Mouse (Mus musculus) hindbrain, embryonic 13.5 days (tissue): ENCODE measurements around the gene Rdh11. TPM values are rescaled to one million over a fixed set of nuclear protein-coding genes. Genes with fewer than 3 reads are reported as not detected.

Experiments used
- ATAC-seq: fragments of 200-750 bp; cut with Nextera tagmentation; 2 replicates; pipeline ENCODE4 v1.8.0; 2017; ENCODE audit warnings: moderate TSS enrichment; ENCODE audit not compliant: low FRiP score
- H3K27ac ChIP-seq: fragments of 300-500 bp; sonication (generic); 2 replicates; pipeline ENCODE4 v1.5.1; 2015; ENCODE audit warnings: inconsistent platforms, mild to moderate bottlenecking, moderate library complexity
- H3K27me3 ChIP-seq: fragments of 300-500 bp; sonication (generic); 2 replicates; pipeline ENCODE4 v1.6.1; 2015; ENCODE audit warnings: mild to moderate bottlenecking, inconsistent platforms
- H3K36me3 ChIP-seq: fragments of 300-500 bp; sonication (generic); 2 replicates; pipeline ENCODE4 v1.6.1; 2015; ENCODE audit warnings: mild to moderate bottlenecking, inconsistent platforms
- H3K4me1 ChIP-seq: fragments of 300-500 bp; sonication (generic); replicated peaks from 2 replicates; pipeline ENCODE4 v1.6.1; 2015; ENCODE audit warnings: inconsistent platforms
- H3K4me2 ChIP-seq: fragments of 300-500 bp; sonication (generic); 2 replicates; pipeline ENCODE4 v1.6.1; 2015; ENCODE audit warnings: inconsistent platforms, mild to moderate bottlenecking, moderate library complexity
- H3K4me3 ChIP-seq: fragments of 300-500 bp; sonication (generic); 2 replicates; pipeline ENCODE4 v1.5.1; 2015; ENCODE audit warnings: mild to moderate bottlenecking, inconsistent platforms
- H3K9ac ChIP-seq: fragments of 300-500 bp; sonication (generic); 2 replicates; pipeline ENCODE4 v1.6.1; 2015; ENCODE audit warnings: mild to moderate bottlenecking, inconsistent platforms
- H3K9me3 ChIP-seq: fragments of 300-500 bp; sonication (generic); 2 replicates; pipeline ENCODE4 v1.6.1; 2016; ENCODE audit warnings: inconsistent platforms
- WGBS: fragments of 180-500 bp; shearing (Covaris S2); methylation state at CpG from one replicate; pipeline ENCODE4 v1.1.7; 2015; 5-methylcytosine and 5-hydroxymethylcytosine counted together
- polyA plus RNA-seq: library from polyadenylated mRNA; unstranded; fragments of >200 nt; fragmentation: Nextera tagmentation; extraction: Ambion mirVana; gene quantifications from 2 replicates; pipeline ENCODE4 v1.2.1, GENCODE M21; 2015

Gene Rdh11
- polyA plus RNA-seq, 1 experiment from 2014 or later: 26.2 TPM

DNA sequence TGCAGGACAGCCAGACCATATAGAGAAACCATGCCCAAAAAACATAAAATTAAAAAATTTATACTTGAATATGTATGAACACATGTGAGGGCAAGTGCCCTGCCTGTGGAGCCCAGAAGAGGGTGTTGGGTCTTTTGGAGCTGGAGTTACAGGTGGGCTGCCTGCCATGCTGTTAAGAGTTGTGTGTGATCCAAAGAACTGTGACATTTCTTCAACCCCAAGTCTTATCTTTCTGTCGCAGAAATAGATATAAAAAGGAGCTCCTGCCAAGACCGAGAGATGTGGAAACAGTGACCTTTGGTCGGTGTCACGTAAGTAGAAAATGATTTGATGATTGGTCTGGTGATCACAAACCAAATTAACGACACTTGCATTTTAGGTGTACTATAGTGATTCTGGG lies 18.4 kb downstream of the Rdh11 start:
- Histone ChIP-seq H3K9ac (no peak overlapping the region), H3K4me1 (peaks cover 14% of the 10 kb centered on the region), H3K27ac (no peak overlapping the region), H3K4me3 (no peak overlapping the region), H3K9me3 (no peaks in the 10 kb centered on the region), H3K4me2 (no peak overlapping the region), H3K27me3 (no peaks in the 10 kb centered on the region), H3K36me3 (peaks cover 23% of the 10 kb centered on the region)
- ATAC-seq: no peak
- WGBS: 88% methylated on average over 5 of the region's 5 CpGs

- ATAC-seq: peak; percentile 99
- H3K36me3 ChIP-seq: peaks cover 17% of the 10 kb centered on the region
- peak within 1 kb of the TSS; percentile 97 for H3K4me3 ChIP-seq
- peak within 1 kb of the TSS; percentile 97 for H3K27ac ChIP-seq
- no peaks in the 10 kb centered on the region for H3K27me3 ChIP-seq
- peak within 1 kb of the TSS; percentile 89 for H3K9ac ChIP-seq
- peak within 1 kb of the TSS; percentile 72 for H3K4me2 ChIP-seq
- under 1% methylated on average over 71 of the region's 73 CpGs for WGBS
- peaks cover 14% of the 10 kb centered on the region for H3K4me1 ChIP-seq
- no peaks in the 10 kb centered on the region for H3K9me3 ChIP-seq
Measured at GRCm38 (mm10) chr12:79172019-79172941, 19.8 kb downstream of the Rdh11 start, which contains the start of gene Vti1b. Gene Vti1b, minus strand, starts transcription at chr12:79172667.

GRCm38 (mm10) chr12:79171269-79171995 lies 20.7 kb downstream of the Rdh11 start:
- ATAC-seq: no peak
- H3K9me3 ChIP-seq: no peaks in the 10 kb centered on the region
- H3K27ac ChIP-seq: no peak overlapping the region
- H3K36me3 ChIP-seq: peaks cover 13% of the 10 kb centered on the region
- peak overlapping the region; percentile 89 for H3K9ac ChIP-seq
- H3K4me3 ChIP-seq: peak overlapping the region; percentile 97
- WGBS: 41% methylated on average over 12 of the region's 12 CpGs
- H3K27me3 ChIP-seq: no peaks in the 10 kb centered on the region
- H3K4me2 ChIP-seq: peak overlapping the region; percentile 72
- H3K4me1 ChIP-seq: peaks cover 14% of the 10 kb centered on the region

DNA sequence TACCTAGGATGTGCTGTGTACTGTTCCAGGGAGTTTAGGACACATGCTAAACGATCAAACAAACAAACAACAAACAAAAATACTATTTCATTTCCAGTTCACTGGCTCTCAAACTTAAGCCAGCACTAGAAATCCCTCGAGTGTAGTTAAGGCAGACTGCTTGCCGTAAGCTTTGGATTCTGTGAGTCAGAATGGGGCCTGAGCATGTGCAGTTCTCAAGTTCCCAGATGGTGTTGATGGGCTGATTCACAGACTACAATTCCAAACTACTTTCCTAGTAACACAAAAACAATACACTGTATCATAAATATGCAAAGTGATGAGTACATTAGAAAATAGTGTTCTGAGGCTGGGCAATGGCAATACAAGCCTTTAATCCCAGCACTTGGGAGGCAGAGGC lies 21.7 kb downstream of the Rdh11 start:
- Histone ChIP-seq H3K4me1 (peaks cover 14% of the 10 kb centered on the region), H3K36me3 (peaks cover 17% of the 10 kb centered on the region), H3K4me3 (no peak overlapping the region), H3K9me3 (no peaks in the 10 kb centered on the region), H3K27ac (no peak overlapping the region), H3K4me2 (no peak overlapping the region), H3K9ac (no peak overlapping the region), H3K27me3 (no peaks in the 10 kb centered on the region)
- ATAC-seq: no peak
- WGBS: 77% methylated on average over 3 of the region's 3 CpGs

DNA sequence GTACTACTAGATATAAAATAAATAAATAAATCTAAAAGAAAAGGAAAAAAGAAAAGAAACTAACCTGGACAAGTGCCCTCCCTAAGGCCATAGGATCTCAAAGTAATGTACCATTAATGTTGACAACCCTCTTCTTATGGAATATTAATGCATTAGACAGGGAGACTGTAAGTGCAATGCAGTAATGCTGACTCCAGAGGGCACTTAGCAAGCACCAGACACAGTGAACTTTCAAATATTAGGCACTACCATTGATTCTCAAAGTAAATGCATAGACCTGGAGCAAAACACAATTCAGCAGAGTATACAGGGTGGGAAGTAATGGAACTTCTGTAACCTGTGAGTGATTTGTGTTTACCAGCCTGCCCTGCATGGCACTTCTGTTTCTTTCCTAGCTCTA lies 22.9 kb downstream of the Rdh11 start:
- peaks cover 14% of the 10 kb centered on the region for H3K4me1 ChIP-seq
- no peaks in the 10 kb centered on the region for H3K9me3 ChIP-seq
- H3K27me3 ChIP-seq: no peaks in the 10 kb centered on the region
- H3K9ac ChIP-seq: no peak overlapping the region
- H3K27ac ChIP-seq: no peak overlapping the region
- H3K36me3 ChIP-seq: peaks cover 23% of the 10 kb centered on the region
- no peak overlapping the region for H3K4me3 ChIP-seq
- no peak overlapping the region for H3K4me2 ChIP-seq
- ATAC-seq: no peak

DNA sequence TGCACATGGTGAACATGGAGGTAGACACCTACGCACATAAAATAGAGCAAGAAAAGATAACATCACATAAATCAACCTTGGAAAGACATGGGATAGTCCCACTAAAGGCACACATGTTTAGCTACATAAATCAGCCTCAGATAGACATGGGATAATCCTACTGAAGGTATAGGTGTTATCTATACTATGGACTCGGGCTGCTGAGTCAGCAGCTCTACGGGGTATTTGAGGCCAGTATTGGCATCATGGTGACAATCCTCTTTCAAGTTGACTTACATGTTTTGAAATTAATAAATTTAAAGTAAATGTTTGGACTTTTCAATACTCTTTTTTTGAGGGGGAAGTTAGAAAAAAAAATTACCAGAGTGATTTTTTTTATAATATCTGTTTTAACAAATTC lies 29.2 kb downstream of the Rdh11 start:
- H3K9me3 ChIP-seq: no peaks in the 10 kb centered on the region
- H3K9ac ChIP-seq: no peak overlapping the region
- WGBS: 94% methylated on average over 3 of the region's 3 CpGs
- H3K4me3 ChIP-seq: no peak overlapping the region
- H3K27ac ChIP-seq: no peak overlapping the region
- no peaks in the 10 kb centered on the region for H3K27me3 ChIP-seq
- no peaks in the 10 kb centered on the region for H3K4me1 ChIP-seq
- H3K4me2 ChIP-seq: no peak overlapping the region
- ATAC-seq: no peak
- peaks cover 81% of the 10 kb centered on the region for H3K36me3 ChIP-seq

GRCm38 (mm10) chr12:79149653-79150052 lies 42.4 kb downstream of the Rdh11 start:
- no peaks in the 10 kb centered on the region for H3K4me1 ChIP-seq
- no peak overlapping the region for H3K9ac ChIP-seq
- H3K27me3 ChIP-seq: no peaks in the 10 kb centered on the region
- H3K36me3 ChIP-seq: peaks cover 53% of the 10 kb centered on the region
- no peaks in the 10 kb centered on the region for H3K9me3 ChIP-seq
- H3K4me3 ChIP-seq: no peak overlapping the region
- 94% methylated on average over 6 of the region's 6 CpGs for WGBS
- H3K27ac ChIP-seq: no peak overlapping the region
- ATAC-seq: no peak
- H3K4me2 ChIP-seq: no peak overlapping the region

DNA sequence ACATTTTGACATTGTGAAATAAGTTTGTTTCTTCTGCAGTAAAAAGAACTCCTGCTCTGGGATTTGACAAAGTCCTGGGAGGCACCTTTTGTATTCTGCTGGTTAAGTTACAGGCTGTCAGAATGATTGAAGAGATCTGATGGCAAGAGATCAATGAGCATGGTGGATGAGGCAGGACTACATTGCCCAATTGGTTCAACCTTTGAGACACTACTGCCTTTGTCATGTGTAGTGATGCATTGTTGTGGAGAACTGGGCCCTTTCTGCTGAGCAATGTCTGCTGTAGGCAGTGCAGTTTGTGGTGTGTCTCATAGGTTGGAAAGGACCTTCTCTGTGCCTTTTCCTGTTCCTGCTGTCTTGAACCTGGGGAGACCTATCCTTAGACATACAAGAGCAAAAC lies 50.7 kb downstream of the Rdh11 start:
- H3K36me3 ChIP-seq: no peaks in the 10 kb centered on the region
- H3K27ac ChIP-seq: no peak overlapping the region
- H3K4me3 ChIP-seq: no peak overlapping the region
- no peak overlapping the region for H3K9ac ChIP-seq
- no peaks in the 10 kb centered on the region for H3K9me3 ChIP-seq
- H3K4me1 ChIP-seq: no peaks in the 10 kb centered on the region
- no peak for ATAC-seq
- no peak overlapping the region for H3K4me2 ChIP-seq
- no peaks in the 10 kb centered on the region for H3K27me3 ChIP-seq

DNA sequence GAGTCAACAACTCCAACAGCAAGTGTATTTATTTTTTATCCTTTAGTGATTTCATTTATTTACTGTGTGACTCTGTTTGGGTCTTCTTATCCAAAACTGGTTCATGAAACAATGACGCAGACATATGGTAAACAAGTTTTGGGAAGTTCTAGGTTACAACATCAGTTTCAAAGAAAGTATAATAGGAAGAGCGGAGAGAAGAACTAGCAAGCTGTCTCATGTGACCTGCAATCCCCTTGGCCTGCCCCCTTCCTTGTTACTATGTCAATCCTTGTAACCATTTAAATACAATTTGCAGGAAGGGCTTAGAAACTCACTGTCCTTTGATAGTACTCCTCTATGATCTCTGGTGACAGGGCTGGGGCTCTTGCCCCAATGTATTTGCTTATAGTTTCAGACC lies 51.3 kb downstream of the Rdh11 start:
- Histone ChIP-seq H3K36me3 (no peaks in the 10 kb centered on the region), H3K27ac (no peak overlapping the region), H3K9me3 (no peaks in the 10 kb centered on the region), H3K4me1 (no peaks in the 10 kb centered on the region), H3K27me3 (no peaks in the 10 kb centered on the region), H3K9ac (no peak overlapping the region), H3K4me2 (no peak overlapping the region), H3K4me3 (no peak overlapping the region)
- 86% methylated on average over 2 of the region's 2 CpGs for WGBS
- ATAC-seq: no peak

DNA sequence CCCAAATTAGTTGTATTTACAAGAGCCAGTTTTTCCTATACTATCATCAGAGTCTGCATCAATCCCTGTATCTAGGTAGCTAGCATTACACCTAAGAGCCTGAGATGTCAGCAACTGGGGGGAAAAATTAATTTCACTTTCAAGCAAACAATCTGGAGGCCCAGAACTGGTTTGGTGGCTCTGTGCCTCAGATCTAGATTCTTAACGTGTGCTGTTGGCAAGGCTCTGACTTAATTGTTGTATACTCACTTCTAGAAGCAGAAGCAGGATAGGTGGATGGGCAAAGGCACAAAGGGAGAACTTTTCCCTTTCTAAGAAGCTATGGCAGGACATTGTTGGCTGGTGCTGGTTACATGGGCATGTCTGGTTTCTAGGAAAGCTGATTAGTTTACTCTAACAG lies 52.7 kb downstream of the Rdh11 start:
- no peaks in the 10 kb centered on the region for H3K36me3 ChIP-seq
- peaks cover 5% of the 10 kb centered on the region; the same call in 1 of the 2 replicates for H3K4me1 ChIP-seq
- ATAC-seq: no peak
- no peak overlapping the region for H3K4me3 ChIP-seq
- no peak overlapping the region for H3K9ac ChIP-seq
- H3K27me3 ChIP-seq: no peaks in the 10 kb centered on the region
- WGBS: 68% methylated on average over 1 of the region's 1 CpGs
- H3K4me2 ChIP-seq: no peak overlapping the region
- no peak overlapping the region for H3K27ac ChIP-seq
- H3K9me3 ChIP-seq: no peaks in the 10 kb centered on the region

- peaks cover 5% of the 10 kb centered on the region; the same call in 1 of the 2 replicates for H3K4me1 ChIP-seq
- H3K9ac ChIP-seq: no peak overlapping the region
- ATAC-seq: no peak
- no peaks in the 10 kb centered on the region for H3K27me3 ChIP-seq
- no peak overlapping the region for H3K4me3 ChIP-seq
- no peaks in the 10 kb centered on the region for H3K9me3 ChIP-seq
- no peak overlapping the region for H3K4me2 ChIP-seq
- no peaks in the 10 kb centered on the region for H3K36me3 ChIP-seq
- H3K27ac ChIP-seq: no peak overlapping the region
Measured at GRCm38 (mm10) chr12:79138999-79139398, 53.1 kb downstream of the Rdh11 start.

DNA sequence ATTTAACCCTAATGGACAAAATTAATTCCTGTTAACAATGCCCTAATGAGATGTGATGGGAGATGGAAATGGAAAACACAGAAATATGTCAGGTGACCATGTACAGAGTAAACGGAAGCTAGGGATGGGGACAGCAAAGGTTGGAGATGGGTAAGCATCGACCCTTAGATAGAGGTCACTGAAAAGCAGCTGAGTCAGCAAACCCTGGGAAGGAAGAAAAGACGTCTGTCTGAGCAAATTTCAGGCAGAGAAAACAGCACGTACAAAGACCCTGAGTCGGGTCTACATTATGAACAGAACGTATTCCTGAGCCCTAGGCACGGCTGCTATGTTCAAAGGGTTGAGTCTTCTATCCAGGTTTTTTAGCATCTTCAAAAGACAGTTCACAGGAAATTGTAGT lies 55.1 kb downstream of the Rdh11 start:
- 71% methylated on average over 7 of the region's 7 CpGs for WGBS
- no peak overlapping the region for H3K4me2 ChIP-seq
- no peaks in the 10 kb centered on the region for H3K9me3 ChIP-seq
- no peak overlapping the region for H3K4me3 ChIP-seq
- peaks cover 11% of the 10 kb centered on the region for H3K4me1 ChIP-seq
- ATAC-seq: no peak
- H3K27me3 ChIP-seq: peaks cover 18% of the 10 kb centered on the region
- peaks cover 3% of the 10 kb centered on the region; the same call in 1 of the 2 replicates for H3K36me3 ChIP-seq
- no peak overlapping the region for H3K27ac ChIP-seq
- H3K9ac ChIP-seq: no peak overlapping the region
